Mouse (Mus musculus) embryonic fibroblast, embryonic 13.5 days (primary cell): ENCODE data around the gene Serpinb1b.

Source experiments
- CTCF ChIP-seq: IDR thresholded peaks from 2 replicates; pipeline ENCODE4 v1.5.1; 2011; ENCODE audit warnings: mild to moderate bottlenecking, control low read depth, low read length, moderate library complexity, borderline replicate concordance; ENCODE audit not compliant: insufficient read depth
- POLR2A ChIP-seq: IDR thresholded peaks from 2 replicates; pipeline ENCODE4 v1.6.1; 2011; ENCODE audit warnings: low read depth, mild to moderate bottlenecking, control low read depth, low read length, moderate library complexity

DNA sequence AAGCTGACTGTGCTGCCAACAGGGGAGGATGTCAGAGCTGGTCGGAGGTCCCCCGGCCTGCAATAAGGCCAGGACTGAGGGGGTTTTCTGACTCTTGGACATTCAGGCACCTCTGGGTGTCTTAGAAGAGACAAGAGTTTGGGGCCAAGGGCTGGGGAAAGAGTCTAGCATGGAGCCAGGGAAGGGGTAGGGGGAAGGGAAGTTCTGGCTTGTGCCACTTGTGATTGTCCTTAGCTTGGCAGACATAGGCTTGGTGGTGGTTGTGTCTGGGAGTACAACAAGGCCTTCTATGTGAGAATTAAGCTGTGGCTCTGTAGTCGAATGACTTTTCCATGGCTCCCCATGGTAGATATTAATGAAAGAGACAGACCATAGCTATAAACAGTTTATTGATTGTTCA lies 34.8 kb upstream of the Serpinb1b start:
- no peak for TF ChIP-seq CTCF
- TF ChIP-seq POLR2A = no peak
